Mouse (Mus musculus) intestine, postnatal 0 days (tissue): ENCODE data around the gene Col26a1. TPM values are rescaled to one million over a fixed set of nuclear protein-coding genes. Genes with fewer than 3 reads are reported as not detected.

Experiments
- ATAC-seq: fragments of 200-750 bp; cut with Nextera tagmentation; 2 replicates; pipeline ENCODE4 v1.8.0; 2017; ENCODE audit warnings: mild to moderate bottlenecking, moderate TSS enrichment, moderate library complexity
- H3K27ac ChIP-seq: fragments of 300-500 bp; sonication (generic); 2 replicates; pipeline ENCODE4 v1.5.1; 2014; ENCODE audit warnings: mild to moderate bottlenecking, low read depth, low read length, moderate library complexity
- H3K27me3 ChIP-seq: fragments of 300-500 bp; sonication (generic); replicated peaks from 2 replicates; pipeline ENCODE4 v1.6.1; 2014; ENCODE audit warnings: low read length, mixed read lengths; ENCODE audit not compliant: control insufficient read depth, insufficient read depth
- H3K36me3 ChIP-seq: fragments of 300-500 bp; sonication (generic); 2 replicates; pipeline ENCODE4 v1.6.1; 2014; ENCODE audit warnings: mild to moderate bottlenecking, moderate library complexity; ENCODE audit not compliant: control insufficient read depth, insufficient read depth
- H3K4me1 ChIP-seq: fragments of 300-500 bp; sonication (generic); replicated peaks from 2 replicates; pipeline ENCODE4 v1.6.1; 2014; ENCODE audit warnings: antibody characterized with exemption, low read length, mixed read lengths; ENCODE audit not compliant: control insufficient read depth, insufficient read depth
- H3K4me2 ChIP-seq: fragments of 300-500 bp; sonication (generic); replicated peaks from 2 replicates; pipeline ENCODE4 v1.6.1; 2014; ENCODE audit warnings: low read depth, mild to moderate bottlenecking, moderate library complexity
- H3K4me3 ChIP-seq: fragments of 300-500 bp; sonication (generic); 2 replicates; pipeline ENCODE4 v1.5.1; 2014; ENCODE audit warnings: low read depth, low read length
- H3K9ac ChIP-seq: fragments of 300-500 bp; sonication (generic); 2 replicates; pipeline ENCODE4 v1.6.1; 2014; ENCODE audit warnings: mild to moderate bottlenecking, low read depth, low read length
- H3K9me3 ChIP-seq: fragments of 300-500 bp; sonication (generic); 2 replicates; pipeline ENCODE4 v1.6.1; 2016; ENCODE audit warnings: mixed run types; ENCODE audit not compliant: control insufficient read depth
- CTCF ChIP-seq: sonication (generic); IDR thresholded peaks from 2 replicates; pipeline ENCODE4 v1.5.1; 2016; ENCODE audit warnings: low read depth, mild to moderate bottlenecking, control low read depth, antibody characterized with exemption, moderate library complexity
- WGBS: fragments of 180-500 bp; shearing (Covaris S2); extraction: QIAGEN DNeasy Blood & Tissue Kit; methylation state at CpG from one replicate; pipeline ENCODE4 v1.1.7; 2014; 5-methylcytosine and 5-hydroxymethylcytosine counted together
- polyA plus RNA-seq: library from polyadenylated mRNA; unstranded; fragments of >200 nt; fragmentation: Nextera tagmentation; extraction: Ambion mirVana; gene quantifications from 2 replicates; pipeline ENCODE4 v1.2.1, GENCODE M21; 2015

Col26a1 gene
- polyA plus RNA-seq, 1 experiment from 2014 or later = 2.7 TPM

- Histone ChIP-seq H3K4me3 (no peak overlapping the region), H3K4me2 (no peak overlapping the region), H3K4me1 (no peaks in the 10 kb centered on the region), H3K27ac (no peak overlapping the region), H3K27me3 (no peaks in the 10 kb centered on the region), H3K9ac (no peak overlapping the region), H3K9me3 (no peaks in the 10 kb centered on the region), H3K36me3 (no peaks in the 10 kb centered on the region)
- no peak for TF ChIP-seq CTCF
- WGBS = 64% methylated on average over 3 of the region's 3 CpGs
- ATAC-seq = no peak
These were observed 21.6 kb upstream of the Col26a1 start for GRCm38 (mm10) chr5:136904621-136905020.

- H3K27ac ChIP-seq = no peak overlapping the region
- H3K4me1 ChIP-seq = no peaks in the 10 kb centered on the region
- 52% methylated on average over 10 of the region's 10 CpGs for WGBS
- no peak overlapping the region for H3K9ac ChIP-seq
- H3K9me3 ChIP-seq = no peaks in the 10 kb centered on the region
- no peak overlapping the region for H3K4me2 ChIP-seq
- no peak overlapping the region for H3K4me3 ChIP-seq
- H3K27me3 ChIP-seq = no peaks in the 10 kb centered on the region
- TF ChIP-seq CTCF = peak; percentile 47
- H3K36me3 ChIP-seq = no peaks in the 10 kb centered on the region
- ATAC-seq = no peak
These were observed 12.5 kb upstream of the Col26a1 start for GRCm38 (mm10) chr5:136895529-136895963.

- no peaks in the 10 kb centered on the region for H3K9me3 ChIP-seq
- TF ChIP-seq CTCF = no peak
- H3K27me3 ChIP-seq = no peaks in the 10 kb centered on the region
- no peak overlapping the region for H3K4me3 ChIP-seq
- no peak overlapping the region for H3K9ac ChIP-seq
- WGBS = 56% methylated on average over 25 of the region's 25 CpGs
- H3K4me2 ChIP-seq = no peak overlapping the region
- ATAC-seq = no peak
- no peaks in the 10 kb centered on the region for H3K4me1 ChIP-seq
- no peak overlapping the region for H3K27ac ChIP-seq
- H3K36me3 ChIP-seq = no peaks in the 10 kb centered on the region
These were observed 12.0 kb upstream of the Col26a1 start for GRCm38 (mm10) chr5:136894840-136895528.

GRCm38 (mm10) chr5:136888539-136889355 is 5.7 kb upstream of the Col26a1 start:
- no peak overlapping the region for H3K9ac ChIP-seq
- 45% methylated on average over 19 of the region's 19 CpGs for WGBS
- ATAC-seq = no peak

GRCm38 (mm10) chr5:136886957-136887356 is 3.9 kb upstream of the Col26a1 start:
- Histone ChIP-seq H3K4me3 (no peak overlapping the region), H3K4me1 (no peaks in the 10 kb centered on the region), H3K36me3 (no peaks in the 10 kb centered on the region), H3K27ac (no peak overlapping the region), H3K4me2 (no peak overlapping the region), H3K9ac (no peak overlapping the region), H3K27me3 (peaks cover 27% of the 10 kb centered on the region), H3K9me3 (no peaks in the 10 kb centered on the region)
- ATAC-seq = no peak
- 39% methylated on average over 7 of the region's 7 CpGs for WGBS
- TF ChIP-seq CTCF = no peak

More at GRCm38 (mm10) chr5:136888539-136889355, 5.7 kb upstream of the Col26a1 start:
- H3K4me1 ChIP-seq = no peaks in the 10 kb centered on the region
- H3K27me3 ChIP-seq = peaks cover 9% of the 10 kb centered on the region
- TF ChIP-seq CTCF = no peak
- no peak overlapping the region for H3K27ac ChIP-seq
- H3K4me3 ChIP-seq = no peak overlapping the region
- H3K4me2 ChIP-seq = no peak overlapping the region
- no peaks in the 10 kb centered on the region for H3K9me3 ChIP-seq
- H3K36me3 ChIP-seq = no peaks in the 10 kb centered on the region

- Histone ChIP-seq H3K27me3 (peaks cover 33% of the 10 kb centered on the region), H3K4me2 (peak overlapping the region; percentile 63), H3K9ac (no peak overlapping the region), H3K4me1 (no peaks in the 10 kb centered on the region), H3K4me3 (peak overlapping the region; percentile 26), H3K27ac (no peak overlapping the region), H3K36me3 (no peaks in the 10 kb centered on the region), H3K9me3 (no peaks in the 10 kb centered on the region)
- TF ChIP-seq CTCF = no peak
- no peak for ATAC-seq
- WGBS = 4% methylated on average over 47 of the region's 47 CpGs
These were observed 788 bp downstream of the Col26a1 start for GRCm38 (mm10) chr5:136882055-136882787.
